Mouse (Mus musculus) kidney, embryonic 16.5 days (tissue): Measurements from ENCODE around the gene Rab36. TPM values are rescaled to one million over a fixed set of nuclear protein-coding genes. Genes with fewer than 3 reads are reported as not detected.

Source experiments
- polyA plus RNA-seq: library from polyadenylated mRNA; unstranded; fragments of >200 nt; fragmentation: Nextera tagmentation; extraction: Ambion mirVana; gene quantifications from 2 replicates; pipeline ENCODE4 v1.2.1, GENCODE M21; 2015

Gene Rab36
- polyA plus RNA-seq, 1 experiment from 2014 or later = 10.9 TPM

Other genes with a start within 250 kb of the Rab36 start
- 5.4 and 6.2 TPM in 2 replicates for gene Gnaz, start 69.9 kb upstream of the Rab36 start, polyA plus RNA-seq
- gene Rsph14, start 4.5 kb upstream of the Rab36 start, polyA plus RNA-seq = not detected in 2 replicates
- 6.8 and 8.4 TPM in 2 replicates for gene Bcr, start 23.5 kb downstream of the Rab36 start, polyA plus RNA-seq
- 33.2 and 33.4 TPM in 2 replicates for gene Specc1l, start 175.0 kb downstream of the Rab36 start, polyA plus RNA-seq